Mouse (Mus musculus): ENCODE measurements around the gene Atxn1.

The Atxn1 gene

GRCm38 (mm10) chr13:45925294-45925693 lies 39.5 kb downstream of the Atxn1 start:
- DNase-seq: no peak

- DNase-seq: no peak
These were observed 40.3 kb downstream of the Atxn1 start for GRCm38 (mm10) chr13:45924555-45924954.

- no peak for DNase-seq
These were observed 41.7 kb downstream of the Atxn1 start for GRCm38 (mm10) chr13:45923086-45923485.

- no peak for DNase-seq
These were observed 42.3 kb downstream of the Atxn1 start for GRCm38 (mm10) chr13:45922467-45922866.

- no peak for DNase-seq
These were observed 45.7 kb downstream of the Atxn1 start for GRCm38 (mm10) chr13:45918956-45919711.

GRCm38 (mm10) chr13:45918006-45918380 lies 46.8 kb downstream of the Atxn1 start:
- DNase-seq: no peak

GRCm38 (mm10) chr13:45917058-45918005 lies 47.5 kb downstream of the Atxn1 start:
- DNase-seq: no peak

- DNase-seq: no peak
These were observed 48.9 kb downstream of the Atxn1 start for GRCm38 (mm10) chr13:45915921-45916320.

- DNase-seq: no peak
These were observed 49.8 kb downstream of the Atxn1 start for GRCm38 (mm10) chr13:45915026-45915425.

- no peak for DNase-seq
These were observed 50.7 kb downstream of the Atxn1 start for GRCm38 (mm10) chr13:45914117-45914516.

- DNase-seq: no peak
These were observed 53.0 kb downstream of the Atxn1 start for GRCm38 (mm10) chr13:45911848-45912247.

- no peak for DNase-seq
These were observed 53.7 kb downstream of the Atxn1 start for GRCm38 (mm10) chr13:45911069-45911468.

GRCm38 (mm10) chr13:45910348-45910747 lies 54.5 kb downstream of the Atxn1 start:
- DNase-seq: no peak

- DNase-seq: peak; percentile 48 to 64
These were observed 57.6 kb downstream of the Atxn1 start for GRCm38 (mm10) chr13:45907181-45907691.

- DNase-seq: no peak
These were observed 58.2 kb downstream of the Atxn1 start for GRCm38 (mm10) chr13:45906438-45907166.

- no peak for DNase-seq
These were observed 59.9 kb downstream of the Atxn1 start for GRCm38 (mm10) chr13:45904955-45905354.

- no peak for DNase-seq
These were observed 60.4 kb downstream of the Atxn1 start for GRCm38 (mm10) chr13:45904456-45904855.

GRCm38 (mm10) chr13:45903519-45904274 lies 61.1 kb downstream of the Atxn1 start:
- no peak for DNase-seq

GRCm38 (mm10) chr13:45902457-45902856 lies 62.4 kb downstream of the Atxn1 start:
- DNase-seq: no peak

GRCm38 (mm10) chr13:45900776-45901175 lies 64.0 kb downstream of the Atxn1 start:
- no peak for DNase-seq

- DNase-seq: no peak
These were observed 67.2 kb downstream of the Atxn1 start for GRCm38 (mm10) chr13:45897571-45897970.

- no peak for DNase-seq
These were observed 70.0 kb downstream of the Atxn1 start for GRCm38 (mm10) chr13:45894760-45895159.

Data from cerebellum, postnatal 14 days (tissue).